Mouse (Mus musculus) intestine, embryonic 14.5 days (tissue): ENCODE measurements at regions not wholly inside any gene's neighbourhood (a gene's known extent, or its start where the extent isn't known, plus 50 kb on each side); places are given as distances from the start of the nearest gene placed in this dataset.

ENCODE experiments used
- ATAC-seq: fragments of 200-750 bp; cut with Nextera tagmentation; replicated peaks from 2 replicates; pipeline ENCODE4 v1.8.0; 2017; ENCODE audit warnings: low read depth, moderate number of reproducible peaks, moderate TSS enrichment, moderate library complexity; ENCODE audit not compliant: low FRiP score, low TSS enrichment
- DNase-seq: peaks from one replicate; pipeline ENCODE4 v3.0.0-alpha.2; 2018; ENCODE audit warnings: low spot score
- H3K27ac ChIP-seq: fragments of 300-500 bp; sonication (generic); 2 replicates; pipeline ENCODE4 v1.5.1; 2014; ENCODE audit warnings: low read depth, mild to moderate bottlenecking, control low read depth
- H3K27me3 ChIP-seq: fragments of 300-500 bp; sonication (generic); replicated peaks from 2 replicates; pipeline ENCODE4 v1.6.1; 2014; ENCODE audit warnings: low read length, control low read depth; ENCODE audit not compliant: control insufficient read depth, insufficient read depth
- H3K36me3 ChIP-seq: fragments of 300-500 bp; sonication (generic); 2 replicates; pipeline ENCODE4 v1.6.1; 2014; ENCODE audit warnings: low read length, control low read depth; ENCODE audit not compliant: control insufficient read depth, insufficient read depth
- H3K4me1 ChIP-seq: fragments of 300-500 bp; sonication (generic); replicated peaks from 2 replicates; pipeline ENCODE4 v1.6.1; 2014; ENCODE audit warnings: low read length, control low read depth, mixed read lengths; ENCODE audit not compliant: control insufficient read depth, insufficient read depth
- H3K4me2 ChIP-seq: fragments of 300-500 bp; sonication (generic); 2 replicates; pipeline ENCODE4 v1.6.1; 2014; ENCODE audit warnings: low read length
- H3K4me3 ChIP-seq: fragments of 300-500 bp; sonication (generic); 2 replicates; pipeline ENCODE4 v1.5.1; 2014; ENCODE audit warnings: low read depth, low read length, control low read depth, mixed read lengths
- H3K9ac ChIP-seq: fragments of 300-500 bp; sonication (generic); 2 replicates; pipeline ENCODE4 v1.6.1; 2014; ENCODE audit warnings: mild to moderate bottlenecking, low read length
- H3K9me3 ChIP-seq: fragments of 300-500 bp; sonication (generic); 2 replicates; pipeline ENCODE4 v1.6.1; 2016; ENCODE audit warnings: low read length, control low read depth; ENCODE audit not compliant: control insufficient read depth
- WGBS: fragments of 180-500 bp; shearing (Covaris S2); extraction: QIAGEN DNeasy Blood & Tissue Kit; methylation state at CpG from one replicate; pipeline ENCODE4 v1.1.7; 2014; 5-methylcytosine and 5-hydroxymethylcytosine counted together

DNA sequence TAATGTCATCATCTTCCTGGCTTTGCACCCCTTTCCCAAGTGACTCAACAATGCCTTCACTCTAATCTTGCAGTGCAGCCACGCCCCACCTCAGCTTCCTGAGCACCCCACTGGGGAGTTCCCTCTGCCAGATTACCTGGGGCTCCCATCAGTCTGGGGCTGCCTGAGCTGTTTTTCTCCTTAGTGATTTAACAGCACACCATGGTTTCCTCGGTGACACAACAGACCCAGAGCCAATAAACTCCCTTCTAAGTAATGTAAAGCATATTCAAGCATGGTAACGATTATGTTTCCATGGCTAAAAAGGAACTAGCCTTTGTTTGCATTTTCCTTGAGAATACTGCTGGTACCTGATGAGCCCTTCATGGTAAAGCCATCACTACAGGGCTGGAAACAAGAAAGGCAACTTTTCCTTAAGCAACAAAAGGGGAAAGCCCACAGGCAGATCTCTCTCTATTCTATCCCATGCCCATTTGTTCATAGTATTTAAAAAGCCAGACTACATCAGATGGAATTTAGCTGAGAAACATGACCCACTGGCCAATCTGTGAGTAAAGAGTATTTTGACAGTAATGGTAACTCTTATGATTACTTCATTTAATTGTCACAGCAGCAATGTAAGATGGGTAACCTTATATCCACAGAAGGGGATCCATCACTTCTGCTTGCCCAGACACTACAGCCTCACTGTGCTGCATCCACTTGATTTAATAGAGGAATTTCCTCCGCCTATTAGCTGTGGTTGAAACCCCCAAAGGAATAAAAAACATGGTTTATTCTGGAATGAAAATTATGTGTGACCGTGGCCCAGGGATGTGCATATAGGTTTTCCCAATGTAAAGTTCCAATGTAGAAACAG lies 294.6 kb upstream of the Tmc3 start:
- Histone ChIP-seq H3K36me3 (no peaks in the 10 kb centered on the region), H3K9ac (no peak overlapping the region), H3K4me3 (no peak overlapping the region), H3K4me1 (no peaks in the 10 kb centered on the region), H3K9me3 (no peaks in the 10 kb centered on the region), H3K27ac (no peak overlapping the region), H3K27me3 (no peaks in the 10 kb centered on the region), H3K4me2 (no peak overlapping the region)
- ATAC-seq: no peak
- no peak for DNase-seq
- 43% methylated on average over 5 of the region's 5 CpGs for WGBS

- 25% methylated on average over 1 of the region's 1 CpGs for WGBS
- H3K9me3 ChIP-seq: no peaks in the 10 kb centered on the region
- no peak for ATAC-seq
- H3K27me3 ChIP-seq: no peaks in the 10 kb centered on the region
- H3K4me1 ChIP-seq: no peaks in the 10 kb centered on the region
- H3K4me3 ChIP-seq: no peak overlapping the region
- no peak for DNase-seq
- no peak overlapping the region for H3K27ac ChIP-seq
- H3K36me3 ChIP-seq: no peaks in the 10 kb centered on the region
- no peak overlapping the region for H3K9ac ChIP-seq
- no peak overlapping the region for H3K4me2 ChIP-seq
These were observed 277.6 kb upstream of the Tmc3 start for GRCm38 (mm10) chr7:83307112-83307511.

DNA sequence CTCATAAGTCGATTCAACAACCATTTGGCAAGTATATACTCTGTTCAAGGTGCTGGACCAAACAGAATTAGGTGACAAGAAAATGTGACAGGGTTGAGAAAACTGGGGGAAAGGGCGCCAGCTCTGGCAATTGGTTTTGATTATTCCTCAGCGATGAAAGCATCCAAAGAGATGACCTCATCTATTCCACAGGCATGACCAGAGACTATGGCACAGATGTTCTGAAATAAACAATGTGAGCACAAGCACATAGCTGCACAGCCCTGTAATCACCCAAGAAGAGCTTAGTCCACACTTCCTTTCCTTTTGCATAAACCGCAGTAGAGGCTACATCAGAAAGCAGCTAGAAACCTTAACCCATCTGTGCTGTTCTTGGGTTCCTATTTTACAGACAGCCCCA lies 272.6 kb upstream of the Tmc3 start:
- ATAC-seq (no peak), DNase-seq (no peak)
- Histone ChIP-seq H3K9ac (no peak overlapping the region), H3K27ac (peak overlapping the region; percentile 29), H3K27me3 (no peaks in the 10 kb centered on the region), H3K9me3 (no peaks in the 10 kb centered on the region), H3K4me3 (no peak overlapping the region), H3K4me2 (no peak overlapping the region), H3K36me3 (no peaks in the 10 kb centered on the region), H3K4me1 (no peaks in the 10 kb centered on the region; the same call in 1 of the 2 replicates)
- WGBS: 50% methylated on average over 4 of the region's 4 CpGs

DNA sequence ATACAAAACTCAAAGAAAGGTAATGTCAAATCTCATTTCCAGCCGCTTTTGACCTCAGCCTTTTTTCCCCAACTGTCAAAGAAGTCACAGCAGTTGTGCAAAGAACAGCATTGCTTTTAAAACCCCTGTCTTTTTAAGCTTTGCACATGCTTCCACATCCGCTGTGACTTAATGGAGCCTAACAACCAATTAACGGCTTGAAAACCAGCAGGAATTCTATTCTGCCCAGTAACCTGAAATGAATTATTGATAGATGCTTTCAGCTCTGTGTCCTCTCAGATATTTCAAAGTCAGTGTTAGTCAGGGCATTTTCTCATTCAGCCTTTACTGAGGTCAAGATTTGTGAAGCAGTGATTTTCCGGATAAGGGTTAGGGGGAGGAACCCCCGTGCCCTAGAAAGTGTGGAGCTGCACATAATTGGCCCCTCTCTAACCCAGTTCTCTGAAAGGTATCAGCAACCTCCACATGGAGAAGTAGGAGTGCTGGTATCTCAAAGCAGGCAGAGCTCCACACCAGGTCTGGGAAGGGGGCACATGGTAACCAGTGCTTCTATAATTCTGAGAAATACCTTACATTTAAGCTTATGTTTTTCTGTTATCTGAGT lies 254.8 kb upstream of the Tmc3 start:
- ATAC-seq (no peak), DNase-seq (no peak)
- no peaks in the 10 kb centered on the region for H3K27me3 ChIP-seq
- no peak overlapping the region for H3K4me2 ChIP-seq
- no peak overlapping the region for H3K9ac ChIP-seq
- WGBS: 80% methylated on average over 5 of the region's 5 CpGs
- no peaks in the 10 kb centered on the region for H3K36me3 ChIP-seq
- H3K27ac ChIP-seq: no peak overlapping the region
- no peaks in the 10 kb centered on the region for H3K4me1 ChIP-seq
- H3K4me3 ChIP-seq: no peak overlapping the region
- no peaks in the 10 kb centered on the region for H3K9me3 ChIP-seq

DNA sequence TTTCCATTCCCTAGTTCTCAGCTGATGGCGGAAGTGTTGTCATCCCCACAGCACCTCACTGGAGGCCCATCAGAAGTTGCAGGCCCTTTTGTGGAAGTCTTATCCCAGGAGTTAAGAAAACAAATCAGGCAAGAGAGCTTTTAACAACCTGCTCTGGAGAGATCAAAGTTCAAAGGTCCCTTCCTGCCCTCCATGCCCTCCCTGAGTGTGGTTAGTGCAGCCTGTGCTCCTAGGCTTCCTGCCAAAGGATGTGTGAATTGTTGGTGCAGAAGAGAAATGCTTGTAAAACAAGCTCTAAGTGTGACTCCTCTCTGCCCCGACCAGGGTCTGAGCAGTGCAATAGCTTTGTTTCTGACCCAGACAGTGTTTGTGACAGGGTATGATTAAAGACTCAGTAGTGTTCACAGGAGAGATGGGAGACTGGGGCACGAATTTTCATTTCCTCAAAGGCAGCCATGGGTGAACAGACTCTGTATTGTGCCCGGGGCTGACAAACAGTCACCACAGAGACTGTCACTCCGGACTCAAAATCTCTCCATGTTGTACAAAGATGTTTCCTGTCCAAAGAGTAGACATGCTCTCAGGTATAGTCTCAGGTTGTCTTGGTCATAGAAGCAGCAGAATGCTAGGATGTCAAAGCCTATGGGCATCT lies 237.5 kb upstream of the Tmc3 start:
- Histone ChIP-seq H3K27me3 (no peaks in the 10 kb centered on the region), H3K4me1 (no peaks in the 10 kb centered on the region), H3K9ac (no peak overlapping the region), H3K9me3 (no peaks in the 10 kb centered on the region), H3K36me3 (no peaks in the 10 kb centered on the region), H3K4me2 (no peak overlapping the region), H3K4me3 (no peak overlapping the region), H3K27ac (no peak overlapping the region)
- ATAC-seq (no peak), DNase-seq (no peak)
- WGBS: 55% methylated on average over 5 of the region's 5 CpGs

DNA sequence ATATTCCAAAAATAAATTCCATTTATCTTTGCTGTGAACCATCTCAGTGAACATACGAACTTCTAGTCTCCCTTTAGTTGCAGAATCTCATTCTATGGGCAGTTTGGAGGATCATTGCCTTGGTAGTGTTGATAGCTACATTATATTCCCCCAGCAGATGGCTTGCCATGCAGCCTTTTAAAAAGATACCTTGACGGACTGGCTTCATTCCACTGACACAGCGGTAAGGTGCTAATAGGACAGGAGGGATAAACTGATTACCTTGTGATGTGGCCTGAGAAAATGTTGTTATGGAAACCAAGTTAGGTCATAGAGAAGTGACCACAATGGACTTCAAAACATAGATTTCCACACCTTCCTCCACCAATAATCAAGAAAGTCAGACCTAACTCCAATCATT lies 215.5 kb upstream of the Tmc3 start:
- WGBS: 82% methylated on average over 3 of the region's 3 CpGs
- DNase-seq (no peak), ATAC-seq (no peak)
- no peaks in the 10 kb centered on the region for H3K9me3 ChIP-seq
- H3K4me1 ChIP-seq: no peaks in the 10 kb centered on the region
- no peak overlapping the region for H3K4me2 ChIP-seq
- no peak overlapping the region for H3K4me3 ChIP-seq
- no peaks in the 10 kb centered on the region for H3K27me3 ChIP-seq
- H3K27ac ChIP-seq: no peak overlapping the region
- no peak overlapping the region for H3K9ac ChIP-seq
- no peaks in the 10 kb centered on the region for H3K36me3 ChIP-seq

- WGBS: 93% methylated on average over 6 of the region's 6 CpGs
- no peak overlapping the region for H3K27ac ChIP-seq
- ATAC-seq: no peak
These were observed 215.1 kb upstream of the Tmc3 start for GRCm38 (mm10) chr7:83369605-83370004.

DNA sequence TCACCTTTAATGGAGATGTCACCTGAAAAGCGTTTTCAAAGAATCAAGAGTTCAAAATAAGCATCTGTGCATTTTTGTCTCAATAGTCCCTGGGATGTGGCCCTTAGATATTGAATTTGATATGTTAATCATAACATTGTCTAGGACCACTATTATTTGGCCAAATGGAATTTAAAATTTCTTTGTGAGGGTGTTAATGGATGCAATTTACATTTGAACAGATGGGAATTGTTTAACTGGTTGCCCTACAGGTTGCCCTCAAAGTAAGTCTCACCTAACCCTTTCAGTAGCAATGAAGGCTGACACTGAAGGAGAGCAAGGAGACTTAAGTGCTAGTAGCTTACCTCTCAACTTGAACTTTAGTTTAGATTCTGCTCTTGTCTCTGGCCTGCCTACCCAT lies 207.9 kb upstream of the Tmc3 start:
- DNase-seq: no peak
- Histone ChIP-seq H3K27ac (no peak overlapping the region), H3K27me3 (no peaks in the 10 kb centered on the region), H3K36me3 (no peaks in the 10 kb centered on the region), H3K4me2 (no peak overlapping the region), H3K4me1 (0 out of 2 replicates have a peak, but pooled peaks cover 3% of the 10 kb centered on the region), H3K9me3 (no peaks in the 10 kb centered on the region), H3K4me3 (no peak overlapping the region), H3K9ac (no peak overlapping the region)
- no peak for ATAC-seq
- WGBS: 68% methylated on average over 1 of the region's 1 CpGs

More at GRCm38 (mm10) chr7:83369605-83370004, 215.1 kb upstream of the Tmc3 start:
- H3K36me3 ChIP-seq: no peaks in the 10 kb centered on the region
- H3K4me1 ChIP-seq: no peaks in the 10 kb centered on the region
- no peak for DNase-seq
- H3K27me3 ChIP-seq: no peaks in the 10 kb centered on the region
- H3K9me3 ChIP-seq: no peaks in the 10 kb centered on the region
- no peak overlapping the region for H3K4me3 ChIP-seq
- H3K9ac ChIP-seq: no peak overlapping the region
- H3K4me2 ChIP-seq: no peak overlapping the region
